Mouse (Mus musculus) MEL (cell line): ENCODE results near the gene Cybc1. TPM values are rescaled to one million over a fixed set of nuclear protein-coding genes. Genes with fewer than 3 reads are reported as not detected.

Experiments
- DNase-seq: peaks from one replicate; pipeline ENCODE4 v3.0.0; 2011; ENCODE audit warnings: low read depth, low spot score
- H3K27ac ChIP-seq: 2 replicates; pipeline ENCODE4 v1.5.1; 2012; ENCODE audit warnings: low read depth, mild to moderate bottlenecking, control low read depth, low read length, moderate library complexity; ENCODE audit not compliant: control insufficient read depth
- H3K27me3 ChIP-seq, 2 experiments: fragments of 150-350 bp in 1 of 2; sonication (generic) in 1 of 2; 2 replicates each; pipeline ENCODE4 v1.6.1; 2012; ENCODE audit warnings: low read length in 2 of 2, mild to moderate bottlenecking in 2 of 2, improper control_type of control experiment in 1 of 2, moderate library complexity in 1 of 2; ENCODE audit not compliant: insufficient read depth in 2 of 2, control insufficient read depth in 1 of 2
- H3K36me3 ChIP-seq, 2 experiments: 2 replicates each; pipeline ENCODE4 v1.6.1; 2012 to 2014; ENCODE audit warnings: low read length in 2 of 2, improper control_type of control experiment in 1 of 2, inconsistent platforms in 1 of 2, mild to moderate bottlenecking in 1 of 2; ENCODE audit not compliant: insufficient read depth in 2 of 2, control insufficient read depth in 1 of 2
- H3K4me1 ChIP-seq, 2 experiments: fragments of 150-350 bp in 1 of 2; sonication (generic) in 1 of 2; 2 replicates each; pipeline ENCODE4 v1.6.1; 2012; ENCODE audit warnings: low read length in 2 of 2, improper control_type of control experiment in 1 of 2, mild to moderate bottlenecking in 1 of 2; ENCODE audit not compliant: insufficient read depth in 2 of 2, control insufficient read depth in 1 of 2
- H3K4me3 ChIP-seq, 2 experiments: fragments of 150-350 bp in 1 of 2; sonication (generic) in 1 of 2; 2 replicates each; pipeline ENCODE4 v1.5.1; 2012; ENCODE audit warnings: low read depth in 2 of 2, low read length in 2 of 2, mild to moderate bottlenecking in 2 of 2, moderate library complexity in 2 of 2, control low read depth in 1 of 2, improper control_type of control experiment in 1 of 2; ENCODE audit not compliant: control insufficient read depth in 1 of 2, insufficient read depth in 1 of 2
- H3K79me2 ChIP-seq: 2 replicates; pipeline ENCODE4 v1.6.1; 2012; ENCODE audit warnings: mild to moderate bottlenecking, low read length, moderate library complexity; ENCODE audit not compliant: control insufficient read depth, poor library complexity, insufficient read depth
- H3K9ac ChIP-seq: 2 replicates; pipeline ENCODE4 v1.6.1; 2012; ENCODE audit warnings: low read depth, mild to moderate bottlenecking, control low read depth, low read length, moderate library complexity; ENCODE audit not compliant: control insufficient read depth, poor library complexity, severe bottlenecking
- H3K9me3 ChIP-seq: fragments of 150-350 bp; sonication (generic); replicated peaks from 2 replicates; pipeline ENCODE4 v1.6.1; 2012; ENCODE audit warnings: mild to moderate bottlenecking, low read length, improper control_type of control experiment, moderate library complexity; ENCODE audit not compliant: insufficient read depth
- BHLHE40 ChIP-seq: IDR thresholded peaks from 2 replicates; pipeline ENCODE4 v1.6.1; 2012; ENCODE audit warnings: low read depth, mild to moderate bottlenecking, inconsistent platforms, low read length, improper control_type of control experiment, borderline replicate concordance
- CHD1 ChIP-seq: IDR thresholded peaks from 2 replicates; pipeline ENCODE4 v1.6.1; 2012; ENCODE audit warnings: low read depth, mild to moderate bottlenecking, inconsistent platforms, low read length, improper control_type of control experiment
- CHD2 ChIP-seq: IDR thresholded peaks from 2 replicates; pipeline ENCODE4 v1.6.1; 2011; ENCODE audit warnings: low read length, improper control_type of control experiment
- CTCF ChIP-seq, 3 experiments: IDR thresholded peaks in 2 of 3; conservative IDR thresholded peaks in 1 of 3; 2 replicates each; pipeline ENCODE4 v1.5.1; 2011 to 2012; ENCODE audit warnings: low read length in 3 of 3, low read depth in 2 of 3, mild to moderate bottlenecking in 2 of 3, improper control_type of control experiment in 1 of 3, inconsistent platforms in 1 of 3, mixed read lengths in 1 of 3, moderate library complexity in 1 of 3; ENCODE audit not compliant: control insufficient read depth in 1 of 3, insufficient read depth in 1 of 3, poor library complexity in 1 of 3, severe bottlenecking in 1 of 3
- E2F4 ChIP-seq: IDR thresholded peaks from 2 replicates; pipeline ENCODE4 v1.6.1; 2011; ENCODE audit warnings: low read depth, low read length, improper control_type of control experiment, borderline replicate concordance
- ELF1 ChIP-seq: IDR thresholded peaks from 2 replicates; pipeline ENCODE4 v1.6.1; 2014; ENCODE audit warnings: low read depth, mild to moderate bottlenecking, inconsistent platforms, low read length, improper control_type of control experiment, moderate library complexity
- EP300 ChIP-seq, 2 experiments: IDR thresholded peaks; 2 replicates each; pipeline ENCODE4 v1.6.1; 2011; ENCODE audit warnings: improper control_type of control experiment in 2 of 2, low read length in 2 of 2, low read depth in 1 of 2, mild to moderate bottlenecking in 1 of 2
- ETS1 ChIP-seq: IDR thresholded peaks from 2 replicates; pipeline ENCODE4 v1.6.1; 2012; ENCODE audit warnings: low read depth, mild to moderate bottlenecking, inconsistent platforms, low read length, improper control_type of control experiment, moderate library complexity
- GABPA ChIP-seq: IDR thresholded peaks from 2 replicates; pipeline ENCODE4 v1.6.1; 2012; ENCODE audit warnings: low read depth, mild to moderate bottlenecking, inconsistent platforms, low read length, improper control_type of control experiment, moderate library complexity
- GATA1 ChIP-seq: IDR thresholded peaks from 2 replicates; pipeline ENCODE4 v1.6.1; 2011; ENCODE audit warnings: low read depth, low read length, improper control_type of control experiment
- JUND ChIP-seq: IDR thresholded peaks from 2 replicates; pipeline ENCODE4 v1.6.1; 2011; ENCODE audit warnings: low read depth, mild to moderate bottlenecking, improper control_type of control experiment, low read length
- KAT2A ChIP-seq: conservative IDR thresholded peaks from 2 replicates; pipeline ENCODE4 v1.6.1; 2012; ENCODE audit warnings: low read depth, low read length, improper control_type of control experiment, inconsistent platforms
- MAFK ChIP-seq: IDR thresholded peaks from 2 replicates; pipeline ENCODE4 v1.6.1; 2011; ENCODE audit warnings: low read depth, mild to moderate bottlenecking, low read length, improper control_type of control experiment, borderline replicate concordance
- MAX ChIP-seq: IDR thresholded peaks from 2 replicates; pipeline ENCODE4 v1.6.1; 2011; ENCODE audit warnings: low read length, improper control_type of control experiment
- MAZ ChIP-seq: IDR thresholded peaks from 2 replicates; pipeline ENCODE4 v1.6.1; 2012; ENCODE audit warnings: low read depth, mild to moderate bottlenecking, inconsistent platforms, low read length, improper control_type of control experiment
- MEF2A ChIP-seq: IDR thresholded peaks from 2 replicates; pipeline ENCODE4 v1.6.1; 2014; ENCODE audit warnings: low read depth, mild to moderate bottlenecking, inconsistent platforms, low read length, improper control_type of control experiment; ENCODE audit not compliant: poor library complexity, insufficient replicate concordance, severe bottlenecking; ENCODE audit errors: extremely low read depth
- MXI1 ChIP-seq: IDR thresholded peaks from 2 replicates; pipeline ENCODE4 v1.6.1; 2011; ENCODE audit warnings: mild to moderate bottlenecking, low read depth, low read length, improper control_type of control experiment
- MYB ChIP-seq: IDR thresholded peaks from 2 replicates; pipeline ENCODE4 v1.6.1; 2011; ENCODE audit warnings: mild to moderate bottlenecking, low read depth, low read length, improper control_type of control experiment
- MYC ChIP-seq: IDR thresholded peaks from 2 replicates; pipeline ENCODE4 v1.6.1; 2011; ENCODE audit warnings: low read depth, mild to moderate bottlenecking, low read length, improper control_type of control experiment, moderate library complexity
- NELFE ChIP-seq: IDR thresholded peaks from 2 replicates; pipeline ENCODE4 v1.6.1; 2011; ENCODE audit warnings: low read depth, low read length, improper control_type of control experiment
- NRF1 ChIP-seq: IDR thresholded peaks from 2 replicates; pipeline ENCODE4 v1.6.1; 2014; ENCODE audit warnings: low read depth, mild to moderate bottlenecking, inconsistent platforms, low read length, improper control_type of control experiment, moderate library complexity; ENCODE audit not compliant: poor library complexity, insufficient read depth, severe bottlenecking
- POLR2A ChIP-seq, 2 experiments: IDR thresholded peaks; 2 replicates each; pipeline ENCODE4 v1.6.1; 2011 to 2012; ENCODE audit warnings: low read length in 2 of 2, mild to moderate bottlenecking in 2 of 2, control low read depth in 1 of 2, improper control_type of control experiment in 1 of 2, low read depth in 1 of 2, moderate library complexity in 1 of 2; ENCODE audit not compliant: control insufficient read depth in 1 of 2, insufficient read depth in 1 of 2, poor library complexity in 1 of 2
- POLR2AphosphoS2 ChIP-seq: IDR thresholded peaks from 2 replicates; pipeline ENCODE4 v1.6.1; 2011; ENCODE audit warnings: low read length, improper control_type of control experiment
- RAD21 ChIP-seq: IDR thresholded peaks from 2 replicates; pipeline ENCODE4 v1.6.1; 2011; ENCODE audit warnings: mild to moderate bottlenecking, low read depth, low read length, improper control_type of control experiment
- RCOR1 ChIP-seq: IDR thresholded peaks from 2 replicates; pipeline ENCODE4 v1.6.1; 2012; ENCODE audit warnings: low read depth, mild to moderate bottlenecking, inconsistent platforms, low read length, improper control_type of control experiment
- SIN3A ChIP-seq: IDR thresholded peaks from 2 replicates; pipeline ENCODE4 v1.6.1; 2012; ENCODE audit warnings: low read length, improper control_type of control experiment, inconsistent platforms
- SMC3 ChIP-seq: IDR thresholded peaks from 2 replicates; pipeline ENCODE4 v1.6.1; 2011; ENCODE audit warnings: low read depth, low read length, improper control_type of control experiment
- TAL1 ChIP-seq: IDR thresholded peaks from 2 replicates; pipeline ENCODE4 v1.6.1; 2012; ENCODE audit warnings: mild to moderate bottlenecking, inconsistent platforms, low read length, moderate library complexity, mixed read lengths
- TBP ChIP-seq: IDR thresholded peaks from 2 replicates; pipeline ENCODE4 v1.8.0; 2011; ENCODE audit warnings: low read depth, low read length, improper control_type of control experiment
- TCF12 ChIP-seq: IDR thresholded peaks from 2 replicates; pipeline ENCODE4 v1.6.1; 2014; ENCODE audit warnings: low read depth, mild to moderate bottlenecking, inconsistent platforms, low read length, improper control_type of control experiment, moderate library complexity
- UBTF ChIP-seq: IDR thresholded peaks from 2 replicates; pipeline ENCODE4 v1.6.1; 2012; ENCODE audit warnings: low read depth, mild to moderate bottlenecking, inconsistent platforms, low read length, improper control_type of control experiment, moderate library complexity, borderline replicate concordance; ENCODE audit not compliant: insufficient read depth
- USF1 ChIP-seq: IDR thresholded peaks from 2 replicates; pipeline ENCODE4 v1.6.1; 2014; ENCODE audit warnings: low read depth, mild to moderate bottlenecking, inconsistent platforms, low read length, improper control_type of control experiment, moderate library complexity
- USF2 ChIP-seq, 2 experiments: IDR thresholded peaks; 2 replicates each; pipeline ENCODE4 v1.6.1; 2011 to 2012; ENCODE audit warnings: improper control_type of control experiment in 2 of 2, low read length in 2 of 2, borderline replicate concordance in 1 of 2, inconsistent platforms in 1 of 2, low read depth in 1 of 2, mild to moderate bottlenecking in 1 of 2; ENCODE audit not compliant: insufficient read depth in 1 of 2
- ZC3H11A ChIP-seq: IDR thresholded peaks from 2 replicates; pipeline ENCODE4 v1.6.1; 2012; ENCODE audit warnings: low read depth, mild to moderate bottlenecking, inconsistent platforms, low read length, improper control_type of control experiment
- ZKSCAN1 ChIP-seq: IDR thresholded peaks from 2 replicates; pipeline ENCODE4 v1.6.1; 2012; ENCODE audit warnings: low read depth, mild to moderate bottlenecking, inconsistent platforms, low read length, improper control_type of control experiment, moderate library complexity
- ZMIZ1 ChIP-seq: IDR thresholded peaks from 2 replicates; pipeline ENCODE4 v1.6.1; 2012; ENCODE audit warnings: low read depth, mild to moderate bottlenecking, inconsistent platforms, low read length, improper control_type of control experiment, moderate library complexity
- ZNF384 ChIP-seq: IDR thresholded peaks from 2 replicates; pipeline ENCODE4 v1.6.1; 2012; ENCODE audit warnings: low read depth, mild to moderate bottlenecking, inconsistent platforms, low read length, improper control_type of control experiment
- polyA plus RNA-seq, 2 experiments: library from polyadenylated mRNA; stranded (reverse) in 1 of 2; unstranded in 1 of 2; fragments of >175 nt in 1 of 2; fragments of >200 nt in 1 of 2; gene quantifications; 2 replicates each; pipeline versions ENCODE4 v1.2.1 to v1.2.4; 2012; ENCODE audit warnings: low replicate concordance in 2 of 2, low read depth in 1 of 2; ENCODE audit not compliant: insufficient read length in 2 of 2, insufficient read depth in 1 of 2, missing spikeins in 1 of 2
- total RNA-seq: library from RNA; depleted of rRNA; stranded (reverse); fragments of 300-350 nt; gene quantifications from 2 replicates; pipeline ENCODE4 v1.2.3, GENCODE M21; 2012

The Cybc1 gene
- total and polyA plus RNA-seq, 3 experiments, result 43.6 to 46.1 TPM; not detected in 1

DNA sequence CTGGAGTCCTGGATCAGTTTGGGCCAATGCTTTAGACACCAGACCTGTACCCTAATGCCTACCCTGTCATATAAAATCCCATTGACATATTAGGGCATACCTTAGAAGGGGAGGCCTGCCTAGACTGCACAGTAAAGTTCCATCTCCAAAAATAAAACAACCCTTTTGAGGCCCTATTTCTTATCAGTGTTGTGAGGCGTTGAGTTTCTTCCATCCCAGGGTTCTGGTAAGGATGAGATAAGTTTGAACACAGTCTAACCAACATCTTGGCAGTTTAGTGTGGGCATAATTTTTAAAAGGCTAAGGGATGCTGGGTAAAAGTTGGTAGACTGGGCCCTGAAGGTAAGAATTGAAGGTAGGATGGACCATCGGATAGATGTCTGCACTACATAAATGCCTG lies 10.5 kb upstream of the Cybc1 start:
- peak overlapping the region; percentile 97 for H3K27ac ChIP-seq
- peaks cover 10% of the 10 kb centered on the region for H3K79me2 ChIP-seq
- DNase-seq, result peak; percentile 91
- H3K9me3 ChIP-seq, result no peaks in the 10 kb centered on the region
- H3K4me3 ChIP-seq, result peak overlapping the region; percentile 26 to 85; a peak in 3 of 4 replicates
- peaks cover 17 to 45% of the 10 kb centered on the region in 2 experiments for H3K36me3 ChIP-seq
- H3K27me3 ChIP-seq, result no peaks in the 10 kb centered on the region
- H3K4me1 ChIP-seq, result peaks cover 20 to 27% of the 10 kb centered on the region in 2 experiments
- peak overlapping the region; percentile 55 for H3K9ac ChIP-seq
- peak; percentile 35; the same call in 1 of the 2 replicates for TF ChIP-seq KAT2A
- peak; percentile 99 for TF ChIP-seq GATA1
- no peak for TF ChIP-seq ZC3H11A
- TF ChIP-seq TAL1, result peak; percentile 95
- TF ChIP-seq MAFK, result 0 out of 2 replicates have a peak, but pooled peaks have one; percentile 65
- TF ChIP-seq POLR2A (IDR thresholded peaks at IDR 0.05; ENCODE audit: control insufficient read depth in 1 of 2, insufficient read depth in 1 of 2, low read depth in 1 of 2, low read length in 2 of 2, poor library complexity in 1 of 2), result no peak
- TF ChIP-seq MYC, result peak; percentile 72
- peak; percentile 67; the same call in 1 of the 2 replicates for TF ChIP-seq MAX
- TF ChIP-seq SIN3A, result peak; percentile 98
- TF ChIP-seq NRF1, result no peak
- 0 out of 2 replicates have a peak, but pooled peaks have one; percentile 55 for TF ChIP-seq JUND
- TF ChIP-seq E2F4, result no peak
- no peak; the same call in 1 of the 2 replicates for TF ChIP-seq GABPA
- 0 out of 2 replicates have a peak, but pooled peaks have one; percentile 13 for TF ChIP-seq ZMIZ1
- TF ChIP-seq MAZ, result no peak; the same call in none of the 2 replicates
- peak; percentile 77 for TF ChIP-seq TBP
- peak; percentile 96 for TF ChIP-seq ETS1
- peak; percentile 96 for TF ChIP-seq MEF2A
- peak; percentile 75; the same call in 1 of the 2 replicates for TF ChIP-seq BHLHE40
- no peak for TF ChIP-seq CHD1
- peak; percentile 94 for TF ChIP-seq RCOR1
- TF ChIP-seq CHD2, result peak; percentile 53; the same call in 1 of the 2 replicates
- TF ChIP-seq RAD21, result no peak
- TF ChIP-seq MXI1, result peak; percentile 71
- peak; percentile 5; the same call in 1 of the 2 replicates for TF ChIP-seq ZNF384
- TF ChIP-seq CTCF (IDR thresholded peaks at IDR 0.05 in 2 of 3, conservative IDR thresholded peaks at IDR 0.05 in 1 of 3; ENCODE audit: control insufficient read depth in 1 of 3, insufficient read depth in 1 of 3, low read depth in 2 of 3, low read length in 3 of 3, poor library complexity in 1 of 3, severe bottlenecking in 1 of 3), result no peak
- peak; percentile 90 for TF ChIP-seq MYB
- no peak for TF ChIP-seq ZKSCAN1
- TF ChIP-seq SMC3, result no peak
- peak; percentile 82 for TF ChIP-seq POLR2AphosphoS2
- 0 out of 2 replicates have a peak, but pooled peaks have one; percentile 48 for TF ChIP-seq ELF1
- TF ChIP-seq USF1, result no peak
- TF ChIP-seq EP300 (IDR thresholded peaks at IDR 0.05; ENCODE audit: low read depth in 1 of 2, low read length in 2 of 2), result peak; percentile 98 to 100
- TF ChIP-seq NELFE, result no peak
- TF ChIP-seq USF2 (IDR thresholded peaks at IDR 0.05; ENCODE audit: borderline replicate concordance in 1 of 2, insufficient read depth in 1 of 2, low read depth in 1 of 2, low read length in 2 of 2), result no peak
- TF ChIP-seq TCF12, result peak; percentile 99
- TF ChIP-seq UBTF, result no peak
